Mouse (Mus musculus) ES-Bruce4 (cell line): ENCODE data around the gene Thra.

ENCODE experiments used
- CTCF ChIP-seq: IDR thresholded peaks from one replicate; pipeline ENCODE4 v1.8.1; 2011; ENCODE audit warnings: low read depth, low read length
- EP300 ChIP-seq: IDR thresholded peaks from 2 replicates; pipeline ENCODE4 v1.6.1; 2011; ENCODE audit warnings: low read depth, low read length; ENCODE audit not compliant: insufficient read depth
- POLR2A ChIP-seq: IDR thresholded peaks from one replicate; pipeline ENCODE4 v1.8.1; 2011; ENCODE audit warnings: low read length; ENCODE audit not compliant: insufficient read depth

- TF ChIP-seq CTCF (no peak), POLR2A (no peak), EP300 (no peak)
These were observed 64.2 kb downstream of the Thra start, which contains the start of gene Casc3 for GRCm38 (mm10) chr11:98804605-98805004.
